Mouse (Mus musculus): ENCODE results near the gene St3gal2. TPM values are rescaled to one million over a fixed set of nuclear protein-coding genes. Genes with fewer than 3 reads are reported as not detected.
"Not testable (repeated sequence)": the region's sequence is repeated elsewhere in the genome, so short reads cannot be mapped to it uniquely, and the experiment has no call there.

The St3gal2 gene
- polyA plus RNA-seq, 1 experiment from 2014 or later: 30.4 TPM

DNA sequence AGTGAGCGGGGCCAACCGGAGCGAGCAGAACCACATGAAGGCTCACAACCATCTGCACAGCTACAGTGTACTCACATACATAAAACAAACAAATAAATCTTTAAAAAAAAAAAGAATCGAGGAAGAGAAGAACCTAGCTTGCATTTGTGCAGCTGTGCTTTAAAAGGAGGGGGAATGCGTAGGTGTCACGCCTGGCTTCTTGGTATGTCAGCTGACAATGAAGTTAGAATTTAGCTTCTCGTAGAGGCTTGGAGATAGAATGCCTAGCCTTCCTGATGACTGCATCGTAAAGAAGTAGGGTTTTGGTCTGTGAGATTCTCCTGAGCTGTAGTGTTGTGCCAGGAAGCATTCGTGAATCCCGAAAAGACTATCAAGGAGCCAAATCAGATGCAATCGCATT is 1.7 kb upstream of the St3gal2 start:
- peaks cover 21% of the 10 kb centered on the region for H3K4me1 ChIP-seq
- peaks cover 2% of the 10 kb centered on the region; the same call in 1 of the 2 replicates for H3K36me3 ChIP-seq
- no peak overlapping the region for H3K4me2 ChIP-seq (replicated peaks)
- no peak overlapping the region for H3K4me3 ChIP-seq
- ATAC-seq (ENCODE audit: low FRiP score): no peak
- no peak overlapping the region for H3K9ac ChIP-seq
- WGBS: 81% methylated on average over 11 of the region's 11 CpGs
- no peaks in the 10 kb centered on the region for H3K9me3 ChIP-seq (replicated peaks)
- H3K27ac ChIP-seq: no peak overlapping the region
- no peaks in the 10 kb centered on the region for H3K27me3 ChIP-seq

- Histone ChIP-seq H3K36me3 (peaks cover 2% of the 10 kb centered on the region; the same call in 1 of the 2 replicates), H3K27ac (no peak overlapping the region), H3K4me2 (replicated peaks) (no peak overlapping the region), H3K9ac (no peak overlapping the region), H3K4me1 (peaks cover 21% of the 10 kb centered on the region), H3K4me3 (no peak overlapping the region), H3K27me3 (no peaks in the 10 kb centered on the region), H3K9me3 (replicated peaks) (no peaks in the 10 kb centered on the region)
- no peak for ATAC-seq (ENCODE audit: low FRiP score)
- WGBS: 64% methylated on average over 8 of the region's 8 CpGs
These were observed 1.3 kb upstream of the St3gal2 start for GRCm38 (mm10) chr8:110918460-110918859.

- peak; percentile 71 for ATAC-seq (ENCODE audit: low FRiP score)
- H3K27me3 ChIP-seq: no peaks in the 10 kb centered on the region
- H3K36me3 ChIP-seq: peaks cover 2% of the 10 kb centered on the region; the same call in 1 of the 2 replicates
- no peaks in the 10 kb centered on the region for H3K9me3 ChIP-seq (replicated peaks)
- 3% methylated on average over 18 of the region's 37 CpGs for WGBS
- peak overlapping the region; percentile 83 for H3K27ac ChIP-seq
- H3K4me1 ChIP-seq: peaks cover 21% of the 10 kb centered on the region
- H3K4me3 ChIP-seq: peak overlapping the region; percentile 87
- H3K9ac ChIP-seq: peak overlapping the region; percentile 93
- H3K4me2 ChIP-seq (replicated peaks): peak overlapping the region; percentile 91
These were observed 480 bp downstream of the St3gal2 start for GRCm38 (mm10) chr8:110920032-110920772.

- Histone ChIP-seq H3K4me3 (peak overlapping the region; percentile 87), H3K9me3 (replicated peaks) (no peaks in the 10 kb centered on the region), H3K36me3 (peaks cover 2% of the 10 kb centered on the region; the same call in 1 of the 2 replicates), H3K4me2 (replicated peaks) (peak overlapping the region; percentile 91), H3K4me1 (peaks cover 21% of the 10 kb centered on the region), H3K9ac (peak overlapping the region; percentile 93), H3K27me3 (no peaks in the 10 kb centered on the region), H3K27ac (peak overlapping the region; percentile 83; the same call in 1 of the 2 replicates)
- ATAC-seq (ENCODE audit: low FRiP score): no peak
- WGBS: 32% methylated on average over 3 of the region's 3 CpGs
These were observed 1.1 kb downstream of the St3gal2 start for GRCm38 (mm10) chr8:110920773-110921277.

DNA sequence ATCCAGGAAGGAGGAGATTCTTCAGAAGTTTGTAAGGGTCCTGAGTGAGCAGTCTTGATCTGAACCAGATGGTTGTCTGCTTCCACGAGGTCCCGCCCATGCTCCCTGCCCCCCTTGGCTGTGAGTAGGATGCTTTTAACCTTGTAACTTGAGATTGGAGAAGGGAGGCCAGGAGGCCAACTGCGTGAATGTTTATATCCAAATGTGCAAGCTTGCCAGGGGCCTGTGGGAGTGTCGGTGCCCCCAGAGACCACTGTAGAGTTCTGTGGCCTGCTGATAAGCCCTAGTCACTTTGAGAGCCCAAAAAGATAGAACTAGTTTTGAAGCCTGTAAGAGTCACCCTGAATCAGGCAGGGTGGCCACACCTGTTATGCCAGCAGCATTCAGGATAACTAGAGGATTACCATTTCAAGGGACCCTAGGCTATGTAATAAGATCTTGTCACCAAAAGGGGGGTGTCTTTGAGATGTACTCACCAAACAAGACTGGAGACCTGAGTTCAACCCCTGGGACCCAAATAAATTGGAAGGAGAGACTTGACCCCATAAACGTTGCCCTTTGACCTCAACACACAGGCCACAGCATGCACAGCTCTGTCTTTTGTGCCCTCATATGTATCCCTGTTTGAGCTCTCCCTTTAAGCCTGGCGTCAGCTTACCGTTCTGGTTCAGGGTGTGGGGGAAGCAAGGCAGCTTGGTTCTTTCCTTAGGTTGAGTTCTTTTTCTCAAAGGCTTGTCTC is 1.9 kb downstream of the St3gal2 start:
- H3K27me3 ChIP-seq: no peaks in the 10 kb centered on the region
- H3K9ac ChIP-seq: peak overlapping the region; percentile 20
- H3K4me2 ChIP-seq (replicated peaks): peak overlapping the region; percentile 91
- WGBS: 30% methylated on average over 7 of the region's 7 CpGs
- peak overlapping the region; percentile 87 for H3K4me3 ChIP-seq
- 0 out of 2 replicates have a peak overlapping the region, but pooled peaks have one; percentile 83 for H3K27ac ChIP-seq
- no peaks in the 10 kb centered on the region for H3K9me3 ChIP-seq (replicated peaks)
- no peak for ATAC-seq (ENCODE audit: low FRiP score)
- peaks cover 2% of the 10 kb centered on the region; the same call in 1 of the 2 replicates for H3K36me3 ChIP-seq
- H3K4me1 ChIP-seq: peaks cover 21% of the 10 kb centered on the region

GRCm38 (mm10) chr8:110925691-110926140 is 6.0 kb downstream of the St3gal2 start:
- no peaks in the 10 kb centered on the region for H3K9me3 ChIP-seq (replicated peaks)
- H3K27me3 ChIP-seq: no peaks in the 10 kb centered on the region
- H3K9ac ChIP-seq: no peak overlapping the region
- no peak overlapping the region for H3K27ac ChIP-seq
- 84% methylated on average over 8 of the region's 8 CpGs for WGBS
- peaks cover 14% of the 10 kb centered on the region for H3K4me1 ChIP-seq
- no peak overlapping the region for H3K4me2 ChIP-seq (replicated peaks)
- H3K4me3 ChIP-seq: no peak overlapping the region
- no peak for ATAC-seq (ENCODE audit: low FRiP score)
- peaks cover 4% of the 10 kb centered on the region; the same call in 1 of the 2 replicates for H3K36me3 ChIP-seq

- H3K4me1 ChIP-seq: peaks cover 4% of the 10 kb centered on the region
- H3K36me3 ChIP-seq: peaks cover 10% of the 10 kb centered on the region
- ATAC-seq (ENCODE audit: low FRiP score): no peak
- no peak overlapping the region for H3K9ac ChIP-seq
- H3K9me3 ChIP-seq (replicated peaks): no peaks in the 10 kb centered on the region
- H3K27ac ChIP-seq: no peak overlapping the region
- H3K27me3 ChIP-seq: no peaks in the 10 kb centered on the region
- no peak overlapping the region for H3K4me2 ChIP-seq (replicated peaks)
- no peak overlapping the region for H3K4me3 ChIP-seq
- 62% methylated on average over 5 of the region's 5 CpGs for WGBS
These were observed 7.0 kb downstream of the St3gal2 start for GRCm38 (mm10) chr8:110926690-110927089.

- Histone ChIP-seq H3K27me3 (no peaks in the 10 kb centered on the region), H3K9me3 (replicated peaks) (no peaks in the 10 kb centered on the region), H3K9ac (no peak overlapping the region), H3K27ac (no peak overlapping the region), H3K4me2 (replicated peaks) (no peak overlapping the region), H3K4me1 (no peaks in the 10 kb centered on the region), H3K36me3 (peaks cover 8% of the 10 kb centered on the region; the same call in 1 of the 2 replicates), H3K4me3 (no peak overlapping the region)
- 90% methylated on average over 7 of the region's 7 CpGs for WGBS
- ATAC-seq (ENCODE audit: low FRiP score): no peak
These were observed 8.7 kb downstream of the St3gal2 start for GRCm38 (mm10) chr8:110928435-110928834.

DNA sequence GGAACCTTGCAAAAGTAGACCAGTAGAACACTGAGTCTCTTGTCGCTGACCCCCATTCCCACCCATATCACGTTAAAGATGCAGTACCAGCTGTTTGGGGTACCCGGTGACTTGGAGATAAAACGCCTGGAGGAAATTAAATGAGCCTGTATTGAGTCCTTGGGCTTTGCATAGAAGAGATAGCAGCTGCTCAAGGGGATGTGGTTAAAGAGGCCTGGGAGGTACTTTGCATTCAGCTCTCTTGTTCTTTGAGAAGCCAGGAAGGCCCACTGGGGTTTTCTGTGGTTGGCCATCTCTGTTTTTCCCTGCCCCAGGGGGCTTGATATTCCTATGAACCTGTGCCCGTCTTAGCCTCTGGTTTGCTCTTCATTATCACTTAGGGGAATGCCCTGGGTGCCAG is 9.3 kb downstream of the St3gal2 start:
- H3K9ac ChIP-seq: no peak overlapping the region
- H3K27ac ChIP-seq: no peak overlapping the region
- ATAC-seq (ENCODE audit: low FRiP score): no peak
- H3K4me2 ChIP-seq (replicated peaks): no peak overlapping the region
- H3K4me3 ChIP-seq: no peak overlapping the region
- 65% methylated on average over 5 of the region's 5 CpGs for WGBS
- H3K36me3 ChIP-seq: peaks cover 8% of the 10 kb centered on the region; the same call in 1 of the 2 replicates
- H3K27me3 ChIP-seq: no peaks in the 10 kb centered on the region
- H3K9me3 ChIP-seq (replicated peaks): no peaks in the 10 kb centered on the region
- H3K4me1 ChIP-seq: no peaks in the 10 kb centered on the region

- WGBS: 95% methylated on average over 7 of the region's 8 CpGs
- H3K4me1 ChIP-seq; H3K36me3 ChIP-seq; H3K4me3 ChIP-seq; H3K27ac ChIP-seq; ATAC-seq (ENCODE audit: low FRiP score); H3K4me2 ChIP-seq (replicated peaks); H3K9ac ChIP-seq; H3K27me3 ChIP-seq; H3K9me3 ChIP-seq (replicated peaks): not testable (repeated sequence)
These were observed 9.9 kb downstream of the St3gal2 start for GRCm38 (mm10) chr8:110929672-110930071.

DNA sequence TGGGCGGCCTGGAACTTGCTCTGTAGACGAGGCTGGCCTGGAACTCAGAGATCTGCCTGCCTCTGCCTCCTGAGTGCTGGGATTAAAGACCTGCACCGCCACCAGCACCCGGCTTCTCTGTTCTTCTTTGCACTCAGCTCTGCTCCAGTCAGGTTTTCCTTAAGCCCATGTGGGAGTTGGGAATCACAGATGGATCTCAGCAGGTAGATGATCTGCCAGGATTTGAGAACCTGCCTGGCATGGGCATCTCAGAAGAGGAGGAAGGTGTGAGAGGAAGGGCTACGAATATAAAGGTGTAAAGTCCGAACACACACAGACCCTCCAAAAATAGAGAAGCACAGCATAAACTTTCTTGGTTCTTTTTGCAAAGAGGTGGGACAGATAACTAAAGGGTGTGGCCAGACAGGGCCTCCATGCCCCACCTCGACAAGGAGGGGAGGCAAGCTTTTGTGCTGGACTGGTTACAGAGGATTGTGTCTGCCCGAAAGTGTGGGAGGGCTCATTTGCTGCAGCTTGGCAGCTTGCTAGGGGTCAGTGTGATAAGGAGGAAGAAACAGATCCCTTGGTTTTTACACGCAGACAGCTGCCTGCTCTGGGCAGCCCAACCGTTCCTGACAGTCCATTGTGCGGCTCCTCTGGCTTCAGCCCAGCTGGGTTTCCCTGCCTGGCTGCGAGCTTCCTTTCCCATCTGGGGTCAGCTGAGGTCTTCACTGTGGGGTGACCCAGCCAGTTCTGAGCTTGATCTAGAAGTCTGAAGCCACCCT is 11.6 kb downstream of the St3gal2 start:
- Histone ChIP-seq H3K4me1 (no peaks in the 10 kb centered on the region), H3K9me3 (replicated peaks) (no peaks in the 10 kb centered on the region), H3K9ac (no peak overlapping the region), H3K27ac (no peak overlapping the region; the same call in 1 of the 2 replicates), H3K4me3 (no peak overlapping the region), H3K4me2 (replicated peaks) (no peak overlapping the region), H3K36me3 (peaks cover 8% of the 10 kb centered on the region; the same call in 1 of the 2 replicates), H3K27me3 (no peaks in the 10 kb centered on the region)
- 76% methylated on average over 12 of the region's 12 CpGs for WGBS
- ATAC-seq (ENCODE audit: low FRiP score): no peak
